8 mouse cellular contexts compared by ENCODE assay signal in the genomic region with DNA sequence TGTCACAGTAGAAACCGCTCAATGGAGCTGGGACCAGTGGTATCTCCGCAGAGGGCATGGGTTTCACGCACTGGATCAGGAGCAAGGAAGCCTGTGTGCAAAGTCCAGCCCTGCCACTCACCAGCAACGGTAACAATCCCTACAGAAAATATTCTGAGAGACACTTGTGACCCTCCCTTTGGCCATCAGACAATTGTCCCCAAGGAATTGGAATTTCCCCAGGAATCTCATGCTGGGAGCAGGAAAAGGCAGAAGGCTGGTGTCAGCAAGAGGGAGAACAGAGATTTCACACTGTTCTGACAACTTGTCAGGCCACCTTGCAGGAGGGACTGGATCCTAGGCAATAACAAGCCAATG.
DNase-seq lines count a peak whose midpoint lies in the region; ATAC-seq and TF ChIP-seq lines count a peak whose summit lies in the region.

No protein-coding gene starts in this region.

- no peak overlapping the region for H3K4me3 ChIP-seq in heart, postnatal 0 days (ENCODE audit: low read depth, low read length)
- no peak overlapping the region for H3K4me3 ChIP-seq in forebrain, embryonic 12.5 days (replicated peaks)
- no peak overlapping the region for H3K4me3 ChIP-seq in liver, embryonic 12.5 days

- TF ChIP-seq EP300 in heart, postnatal 0 days (IDR thresholded peaks at IDR 0.05; ENCODE audit: low read depth) = no peak

- no peaks in the 10 kb centered on the region for H3K9me3 ChIP-seq in heart, postnatal 0 days (replicated peaks; ENCODE audit: control insufficient read depth, low read length)
- no peaks in the 10 kb centered on the region for H3K9me3 ChIP-seq in forebrain, embryonic 12.5 days
- H3K9me3 ChIP-seq in liver, embryonic 12.5 days (replicated peaks) = no peaks in the 10 kb centered on the region

- 35% methylated on average over 4 of the region's 4 CpGs for WGBS in heart, postnatal 0 days
- WGBS in forebrain, embryonic 12.5 days = 7% methylated on average over 4 of the region's 4 CpGs
- 23% methylated on average over 4 of the region's 4 CpGs for WGBS in liver, embryonic 12.5 days (ENCODE audit: insufficient replicate concordance)

- no peak for DNase-seq in heart, postnatal 0 days (ENCODE audit: low spot score)
- DNase-seq in heart, adult 11 months = no peak
- DNase-seq in Muller cell, postnatal 12 days (ENCODE audit: inconsistent ontology term) = peak; percentile 69
- no peak for DNase-seq in adrenal gland, postnatal 4 days (ENCODE audit: low spot score in 2 of 2)
- no peak for DNase-seq in urinary bladder, adult 18-20 months (ENCODE audit: low spot score in 2 of 2)
- no peak for DNase-seq in urinary bladder, adult 2 months (ENCODE audit: low spot score)

- H3K27ac ChIP-seq in heart, postnatal 0 days (ENCODE audit: low read depth) = peak overlapping the region; percentile 81
- H3K27ac ChIP-seq in forebrain, embryonic 12.5 days = peak overlapping the region; percentile 80
- no peak overlapping the region for H3K27ac ChIP-seq in liver, embryonic 12.5 days

- no peaks in the 10 kb centered on the region for H3K27me3 ChIP-seq in heart, postnatal 0 days (ENCODE audit: control insufficient read depth, insufficient read depth, low read length)
- 0 out of 2 replicates have a peak, but pooled peaks cover 4% of the 10 kb centered on the region for H3K27me3 ChIP-seq in forebrain, embryonic 12.5 days
- peaks cover 7% of the 10 kb centered on the region; the same call in 1 of the 2 replicates for H3K27me3 ChIP-seq in liver, embryonic 12.5 days (replicated peaks)

- H3K4me1 ChIP-seq in heart, postnatal 0 days (ENCODE audit: control insufficient read depth, insufficient read depth) = peaks cover 74% of the 10 kb centered on the region
- H3K4me1 ChIP-seq in forebrain, embryonic 12.5 days = peaks cover 56% of the 10 kb centered on the region
- H3K4me1 ChIP-seq in liver, embryonic 12.5 days = peaks cover 80% of the 10 kb centered on the region

- TF ChIP-seq CTCF in heart, postnatal 0 days (IDR thresholded peaks at IDR 0.05; ENCODE audit: low read depth) = no peak

- no peak for ATAC-seq in heart, postnatal 0 days (ENCODE audit: insufficient read depth, low read depth)
- ATAC-seq in forebrain, embryonic 12.5 days (ENCODE audit: low FRiP score) = no peak
- ATAC-seq in liver, embryonic 12.5 days = no peak

- no peaks in the 10 kb centered on the region for H3K36me3 ChIP-seq in heart, postnatal 0 days (replicated peaks; ENCODE audit: control insufficient read depth, insufficient read depth, low read length)
- no peaks in the 10 kb centered on the region for H3K36me3 ChIP-seq in forebrain, embryonic 12.5 days (replicated peaks)
- H3K36me3 ChIP-seq in liver, embryonic 12.5 days = no peaks in the 10 kb centered on the region

- peak overlapping the region; percentile 38; the same call in 1 of the 2 replicates for H3K9ac ChIP-seq in heart, postnatal 0 days (replicated peaks; ENCODE audit: low read depth, low read length)
- H3K9ac ChIP-seq in forebrain, embryonic 12.5 days = peak overlapping the region; percentile 48; the same call in 1 of the 2 replicates
- no peak overlapping the region for H3K9ac ChIP-seq in liver, embryonic 12.5 days

- H3K4me2 ChIP-seq in heart, postnatal 0 days (ENCODE audit: low read depth, low read length) = peak overlapping the region; percentile 45
- H3K4me2 ChIP-seq in forebrain, embryonic 12.5 days = peak overlapping the region; percentile 31
- H3K4me2 ChIP-seq in liver, embryonic 12.5 days = peak overlapping the region; percentile 28; the same call in 1 of the 2 replicates
